Mouse (Mus musculus) heart, postnatal 0 days (tissue): ENCODE results near the gene Wdr25. TPM values are rescaled to one million over a fixed set of nuclear protein-coding genes. Genes with fewer than 3 reads are reported as not detected.
A peak's percentile ranks its signal among the peaks of the same experiment; 100 is the strongest.
"Not testable (repeated sequence)": the region's sequence is repeated elsewhere in the genome, so short reads cannot be mapped to it uniquely, and the experiment has no call there.

ENCODE experiments used
- ATAC-seq: fragments of 200-750 bp; cut with Nextera tagmentation; 2 replicates; pipeline ENCODE4 v1.8.0; 2017; ENCODE audit warnings: low read depth, moderate number of reproducible peaks, moderate library complexity; ENCODE audit not compliant: insufficient read depth
- DNase-seq: peaks from one replicate; pipeline ENCODE4 v3.0.0-alpha.2; 2016; ENCODE audit warnings: low spot score
- H3K27ac ChIP-seq: fragments of 300-500 bp; sonication (generic); 2 replicates; pipeline ENCODE4 v1.5.1; 2014; ENCODE audit warnings: low read depth, mild to moderate bottlenecking
- H3K27me3 ChIP-seq: fragments of 300-500 bp; sonication (generic); 2 replicates; pipeline ENCODE4 v1.6.1; 2014; ENCODE audit warnings: low read length, mixed read lengths; ENCODE audit not compliant: control insufficient read depth, insufficient read depth
- H3K36me3 ChIP-seq: fragments of 300-500 bp; sonication (generic); replicated peaks from 2 replicates; pipeline ENCODE4 v1.6.1; 2014; ENCODE audit warnings: low read length, mixed read lengths; ENCODE audit not compliant: control insufficient read depth, insufficient read depth
- H3K4me1 ChIP-seq: fragments of 300-500 bp; sonication (generic); 2 replicates; pipeline ENCODE4 v1.6.1; 2014; ENCODE audit warnings: antibody characterized with exemption; ENCODE audit not compliant: control insufficient read depth, insufficient read depth
- H3K4me2 ChIP-seq: fragments of 300-500 bp; sonication (generic); 2 replicates; pipeline ENCODE4 v1.6.1; 2014; ENCODE audit warnings: low read depth, mild to moderate bottlenecking, low read length, moderate library complexity
- H3K4me3 ChIP-seq: fragments of 300-500 bp; sonication (generic); 2 replicates; pipeline ENCODE4 v1.5.1; 2014; ENCODE audit warnings: low read depth, low read length
- H3K9ac ChIP-seq: fragments of 300-500 bp; sonication (generic); replicated peaks from 2 replicates; pipeline ENCODE4 v1.6.1; 2014; ENCODE audit warnings: low read depth, low read length, mixed read lengths
- H3K9me3 ChIP-seq: fragments of 300-500 bp; sonication (generic); replicated peaks from 2 replicates; pipeline ENCODE4 v1.6.1; 2016; ENCODE audit warnings: low read length; ENCODE audit not compliant: control insufficient read depth
- CTCF ChIP-seq: IDR thresholded peaks from 2 replicates; pipeline ENCODE4 v1.5.1; 2016; ENCODE audit warnings: antibody characterized with exemption, control low read depth, low read depth
- EP300 ChIP-seq: IDR thresholded peaks from 2 replicates; pipeline ENCODE4 v1.6.1; 2016; ENCODE audit warnings: antibody characterized with exemption, low read depth
- WGBS: fragments of 180-500 bp; shearing (Covaris S2); extraction: QIAGEN DNeasy Blood & Tissue Kit; methylation state at CpG from one replicate; pipeline ENCODE4 v1.1.7; 2014; 5-methylcytosine and 5-hydroxymethylcytosine counted together
- polyA plus RNA-seq: library from polyadenylated mRNA; unstranded; fragments of >200 nt; fragmentation: Nextera tagmentation; extraction: Ambion mirVana; gene quantifications from 2 replicates; pipeline ENCODE4 v1.2.1, GENCODE M21; 2015
- total RNA-seq: library from RNA; depleted of rRNA; stranded (reverse); fragments of >200 nt; gene quantifications from 2 replicates; pipeline ENCODE4 v1.2.3, GENCODE M21; 2014; ENCODE audit warnings: low replicate concordance; rRNA removed

Gene Wdr25
- total RNA-seq (3.5 and 12.9 TPM in 2 replicates), polyA plus RNA-seq (3.9 and 5.3 TPM in 2 replicates)

DNA sequence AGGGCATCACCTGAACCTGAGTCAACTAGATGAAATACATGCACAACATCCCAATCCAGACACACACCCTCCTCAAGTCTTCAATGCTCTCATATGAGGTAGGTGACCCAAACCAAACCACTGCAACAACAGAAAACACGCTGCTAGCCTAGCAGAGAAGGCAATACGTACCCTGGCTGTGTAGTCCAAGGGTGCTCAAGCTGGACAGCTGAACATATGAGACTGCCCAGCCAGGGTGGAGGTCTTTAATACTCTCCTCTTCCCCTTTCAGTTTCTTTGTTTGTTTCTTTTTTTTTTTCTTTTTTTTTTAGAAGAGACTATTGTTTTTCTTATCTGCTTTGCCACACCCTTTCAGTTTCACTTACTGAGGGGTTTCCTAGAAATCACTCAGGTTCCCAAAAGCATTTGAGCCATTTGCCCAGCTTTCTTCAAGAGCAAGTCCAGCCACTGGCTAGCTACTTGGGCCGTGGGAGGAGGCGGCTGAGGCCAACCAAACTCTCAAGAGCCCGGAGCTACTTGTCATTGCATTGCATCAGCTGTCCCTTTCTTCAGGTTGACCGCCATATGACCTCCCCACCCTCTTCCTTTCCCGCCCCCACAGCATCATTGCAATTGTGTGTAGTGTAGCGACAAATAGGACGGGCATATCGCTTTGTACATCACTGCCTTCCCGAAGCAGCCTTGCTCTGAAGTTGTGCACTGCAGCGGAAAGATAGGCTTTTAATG lies at the start of gene Wdr25:
Gene Wdr25, plus strand, starts transcription at position 643 of the 726 bp plus-strand sequence.
- peak; percentile 11 for DNase-seq
- H3K4me2 ChIP-seq = peak within 1 kb of the TSS; percentile 73
- WGBS = 13% methylated on average over 12 of the region's 12 CpGs

DNA sequence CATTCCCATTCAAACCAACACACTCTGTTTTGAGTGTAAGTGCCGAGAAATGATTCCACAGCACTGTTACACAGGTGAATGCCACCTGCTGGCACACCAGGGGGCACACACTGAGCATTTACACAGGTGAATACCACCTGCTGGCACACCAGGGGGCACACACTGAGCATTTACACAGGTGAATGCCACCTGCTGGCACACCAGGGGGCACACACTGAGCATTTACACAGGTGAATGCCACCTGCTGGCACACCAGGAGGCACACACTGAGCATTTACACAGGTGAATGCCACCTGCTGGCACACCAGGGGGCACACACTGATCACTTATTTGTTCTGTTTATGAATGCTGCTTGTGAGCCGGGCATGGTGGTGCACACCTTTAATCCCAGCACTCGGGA lies 45.4 kb upstream of the Wdr25 start:
- H3K4me2 ChIP-seq, DNase-seq, H3K9me3 ChIP-seq, H3K27ac ChIP-seq, ATAC-seq, H3K9ac ChIP-seq, H3K4me3 ChIP-seq, H3K4me1 ChIP-seq, H3K27me3 ChIP-seq: not testable (repeated sequence)
- H3K36me3 ChIP-seq = peaks cover 16% of the 10 kb centered on the region
- 84% methylated on average over 3 of the region's 3 CpGs for WGBS

More for the DNA sequence above, at the start of gene Wdr25:
- H3K27ac ChIP-seq = peak within 1 kb of the TSS; percentile 60
- H3K4me3 ChIP-seq = peak within 1 kb of the TSS; percentile 90
- H3K36me3 ChIP-seq = peaks cover 17% of the 10 kb centered on the region
- H3K4me1 ChIP-seq = peaks cover 17% of the 10 kb centered on the region; the same call in 1 of the 2 replicates
- H3K27me3 ChIP-seq = no peaks in the 10 kb centered on the region
- TF ChIP-seq EP300 (no peak), CTCF (no peak)
- no peak for ATAC-seq
- H3K9ac ChIP-seq = peak within 1 kb of the TSS; percentile 77
- H3K9me3 ChIP-seq = no peaks in the 10 kb centered on the region

- Histone ChIP-seq H3K4me1 (no peaks in the 10 kb centered on the region), H3K9ac (no peak overlapping the region), H3K4me2 (no peak overlapping the region), H3K4me3 (no peak overlapping the region), H3K27ac (no peak overlapping the region), H3K27me3 (no peaks in the 10 kb centered on the region), H3K36me3 (peaks cover 9% of the 10 kb centered on the region; the same call in 1 of the 2 replicates), H3K9me3 (no peaks in the 10 kb centered on the region)
- 59% methylated on average over 4 of the region's 4 CpGs for WGBS
- ATAC-seq (no peak), DNase-seq (no peak)
- TF ChIP-seq CTCF (no peak), EP300 (no peak)
Measured at GRCm38 (mm10) chr12:108849488-108850022, 43.9 kb upstream of the Wdr25 start.

DNA sequence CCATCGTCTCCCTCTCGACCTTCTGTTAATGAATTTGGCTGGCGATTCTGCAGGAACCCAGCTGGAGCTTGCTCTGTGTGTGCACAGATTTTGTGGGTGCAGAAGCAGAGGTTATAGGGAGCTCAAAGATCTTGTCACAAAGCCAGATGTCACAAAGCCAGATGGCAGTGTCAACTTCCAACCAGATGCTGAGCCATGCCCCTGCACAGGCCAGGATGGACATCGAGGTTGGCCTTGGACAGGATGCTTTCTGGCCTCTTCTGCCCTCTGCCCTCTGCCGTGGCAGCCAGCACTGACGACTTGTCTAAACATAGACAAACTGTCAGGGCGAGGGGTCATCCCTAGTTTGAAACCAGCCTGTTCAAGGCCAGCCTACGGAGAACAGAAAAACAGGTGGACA lies 43.3 kb upstream of the Wdr25 start:
- whole genome bisulfite sequencing = 60% methylated on average over 8 of the region's 8 CpGs
- peaks cover 3% of the 10 kb centered on the region; the same call in 1 of the 2 replicates for H3K36me3 ChIP-seq
- H3K4me1 ChIP-seq = no peaks in the 10 kb centered on the region
- DNase-seq (no peak), ATAC-seq (no peak)
- H3K9me3 ChIP-seq = no peaks in the 10 kb centered on the region
- no peak overlapping the region for H3K4me2 ChIP-seq
- no peak overlapping the region for H3K4me3 ChIP-seq
- TF ChIP-seq CTCF (no peak), EP300 (no peak)
- H3K27me3 ChIP-seq = no peaks in the 10 kb centered on the region
- H3K27ac ChIP-seq = no peak overlapping the region
- no peak overlapping the region for H3K9ac ChIP-seq

DNA sequence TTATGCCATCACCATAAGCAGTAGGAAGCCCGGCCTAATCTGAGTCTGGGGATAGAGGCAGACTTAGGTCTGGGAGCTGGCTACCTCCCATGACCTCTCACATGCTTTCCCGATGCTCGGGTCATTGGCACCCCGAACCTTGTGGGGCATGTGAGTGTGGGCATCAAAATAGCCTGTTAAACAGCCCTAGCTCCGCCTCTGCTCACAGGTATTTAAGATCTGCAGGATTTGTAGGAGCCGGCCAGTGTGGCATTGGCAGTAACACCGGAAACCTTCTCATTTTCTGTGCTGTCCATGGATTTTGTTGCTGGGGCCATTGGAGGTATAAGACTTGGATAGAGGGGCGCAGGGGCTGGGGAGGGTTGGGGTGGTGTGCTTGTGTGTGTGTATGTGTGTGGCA lies 42.5 kb upstream of the Wdr25 start:
- H3K4me2 ChIP-seq = no peak overlapping the region
- H3K27ac ChIP-seq = no peak overlapping the region
- H3K9ac ChIP-seq = no peak overlapping the region
- TF ChIP-seq CTCF = no peak
- TF ChIP-seq EP300 = no peak
- no peaks in the 10 kb centered on the region for H3K36me3 ChIP-seq
- DNase-seq = no peak
- no peaks in the 10 kb centered on the region for H3K27me3 ChIP-seq
- H3K4me1 ChIP-seq = no peaks in the 10 kb centered on the region
- ATAC-seq = no peak
- no peak overlapping the region for H3K4me3 ChIP-seq
- no peaks in the 10 kb centered on the region for H3K9me3 ChIP-seq
- 89% methylated on average over 8 of the region's 8 CpGs for WGBS

DNA sequence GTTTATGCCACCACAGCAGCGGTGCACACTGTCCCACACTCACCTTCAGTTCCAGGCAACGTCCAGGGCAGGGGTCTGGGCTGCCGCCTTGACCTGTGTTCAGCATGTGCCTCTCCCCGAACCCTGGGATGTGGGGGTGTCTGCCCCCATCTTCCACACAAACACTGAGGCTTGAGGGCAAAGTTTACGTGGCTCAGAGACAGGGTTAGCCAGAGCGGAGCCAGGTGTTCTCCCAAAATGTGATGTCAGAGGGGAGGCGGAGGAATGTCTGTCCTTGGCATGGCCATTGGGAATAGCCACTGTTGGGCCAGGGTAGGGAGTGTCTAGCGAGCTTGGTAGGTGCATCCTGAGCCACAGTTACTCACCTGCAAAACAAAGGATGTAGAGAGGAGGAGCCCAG lies 40.6 kb upstream of the Wdr25 start:
- no peak overlapping the region for H3K4me2 ChIP-seq
- no peaks in the 10 kb centered on the region for H3K4me1 ChIP-seq
- DNase-seq (no peak), ATAC-seq (no peak)
- H3K36me3 ChIP-seq = no peaks in the 10 kb centered on the region
- H3K9me3 ChIP-seq = no peaks in the 10 kb centered on the region
- no peak overlapping the region for H3K4me3 ChIP-seq
- no peak overlapping the region for H3K27ac ChIP-seq
- H3K9ac ChIP-seq = no peak overlapping the region
- H3K27me3 ChIP-seq = no peaks in the 10 kb centered on the region
- TF ChIP-seq CTCF = no peak
- no peak for TF ChIP-seq EP300
- WGBS = 85% methylated on average over 8 of the region's 8 CpGs
